Mouse (Mus musculus): ENCODE measurements around the gene Sccpdh.
A peak's percentile ranks its signal among the peaks of the same experiment; 100 is the strongest.
"Not testable (repeated sequence)": the region's sequence is repeated elsewhere in the genome, so short reads cannot be mapped to it uniquely, and the experiment has no call there.

Gene Sccpdh

DNA sequence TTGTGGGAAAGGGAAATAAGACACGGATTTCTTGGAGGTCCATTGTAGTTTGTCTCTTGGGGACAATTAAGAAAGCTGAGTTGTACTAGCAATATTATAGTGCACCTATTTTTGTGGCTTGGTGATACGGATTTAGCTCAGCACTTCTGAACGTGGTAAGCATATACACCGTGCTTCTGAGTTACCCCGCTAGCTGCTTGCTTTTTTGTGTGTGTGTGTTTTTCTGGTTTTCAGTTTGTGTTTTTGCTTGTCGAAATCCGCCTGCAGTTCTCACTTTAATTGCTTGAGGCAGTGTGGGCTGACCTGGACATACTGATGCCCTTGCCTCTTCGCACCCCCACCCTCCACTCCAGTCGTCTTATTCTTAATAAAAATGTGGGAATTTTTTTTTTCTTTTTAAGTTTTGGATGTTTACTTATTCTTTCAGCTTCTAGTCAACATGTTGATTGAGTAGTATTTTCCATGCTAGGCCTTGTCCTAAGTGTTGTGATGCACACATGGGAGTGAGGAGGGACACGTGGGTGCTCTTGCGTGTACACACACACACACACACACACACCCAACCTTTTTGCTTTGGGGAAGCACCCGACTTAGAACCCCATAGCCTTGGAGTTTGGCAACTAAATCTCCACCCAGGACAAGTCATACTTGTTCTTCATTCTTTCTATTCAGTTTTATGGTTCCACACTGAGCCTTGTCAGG, 977 bp downstream of the Sccpdh start:
- no peak for DNase-seq

DNA sequence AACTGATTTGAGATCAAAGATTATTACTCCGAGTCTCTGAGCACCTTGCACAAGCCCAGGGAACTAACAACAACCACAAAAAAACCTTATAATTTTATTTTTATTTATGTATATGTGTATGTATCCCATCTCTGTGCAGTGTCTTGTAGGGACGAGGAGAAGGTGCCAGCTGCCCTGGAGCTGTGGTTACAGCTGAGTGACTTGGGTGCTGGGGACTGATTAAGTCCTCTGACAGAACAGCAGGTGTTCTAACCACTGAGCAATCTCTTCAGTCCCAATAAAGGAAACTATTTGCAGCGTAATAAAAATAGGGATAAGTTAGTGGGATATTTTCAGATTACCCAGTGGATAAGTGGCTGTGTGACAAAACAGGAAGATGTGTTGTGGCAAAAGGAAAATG, 6.3 kb downstream of the Sccpdh start:
- DNase-seq: no peak

DNA sequence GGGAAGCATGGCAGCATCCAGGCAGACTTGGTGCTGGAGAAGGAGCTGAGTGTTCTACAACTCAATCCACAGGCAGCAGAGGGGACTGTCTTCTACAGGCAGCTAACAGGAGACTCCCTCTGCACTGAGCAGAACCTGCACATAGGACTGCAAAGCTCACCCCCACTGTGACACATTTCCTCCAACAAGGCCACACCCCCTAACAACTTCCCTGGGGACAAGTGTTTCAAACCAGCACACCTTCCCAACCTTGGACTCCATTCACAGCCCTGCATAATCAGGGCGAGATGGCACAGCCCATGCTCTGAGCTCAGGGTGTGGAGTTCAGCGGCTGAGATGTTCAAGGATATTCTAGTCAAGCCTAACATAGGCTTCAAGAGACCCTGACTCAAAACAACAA, 9.0 kb downstream of the Sccpdh start:
- DNase-seq: no peak

DNA sequence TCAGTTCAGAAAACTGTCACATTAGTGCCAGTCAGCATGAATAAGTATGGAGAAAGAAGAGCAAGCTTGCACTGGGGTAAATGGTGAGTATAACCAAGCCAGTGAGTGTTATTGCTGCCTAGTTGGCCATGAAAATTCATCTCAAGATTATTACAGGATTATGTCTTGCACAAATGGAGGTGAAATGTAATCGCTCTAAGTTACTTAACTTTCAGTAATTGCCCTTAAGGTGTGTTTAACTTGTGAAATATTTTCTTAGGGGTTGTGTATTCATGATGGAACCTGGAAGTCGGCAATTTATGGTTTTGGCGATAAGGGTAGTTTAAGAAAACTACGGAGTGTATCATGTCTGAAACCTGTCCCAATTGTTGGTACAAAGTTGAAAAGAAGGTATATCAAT, 11.3 kb downstream of the Sccpdh start:
- DNase-seq: no peak

DNA sequence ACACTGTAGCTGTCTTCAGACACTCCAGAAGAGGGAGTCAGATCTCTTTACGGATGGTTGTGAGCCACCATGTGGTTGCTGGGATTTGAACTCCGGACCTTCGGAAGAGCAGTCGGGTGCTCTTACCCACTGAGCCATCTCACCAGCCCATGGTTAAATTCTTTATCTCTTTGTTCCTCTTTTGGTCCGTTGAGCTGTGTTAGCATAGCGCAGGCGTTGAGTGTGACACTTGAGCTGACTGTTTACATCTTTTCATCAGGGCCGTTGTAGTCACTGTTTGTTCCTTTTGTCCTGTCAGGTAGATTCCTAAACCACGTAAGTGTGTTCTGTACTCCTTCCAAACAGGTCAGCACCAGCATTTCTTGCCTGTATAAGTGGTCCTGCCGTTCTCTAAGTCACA, 14.7 kb downstream of the Sccpdh start:
- not testable (repeated sequence) for DNase-seq

DNA sequence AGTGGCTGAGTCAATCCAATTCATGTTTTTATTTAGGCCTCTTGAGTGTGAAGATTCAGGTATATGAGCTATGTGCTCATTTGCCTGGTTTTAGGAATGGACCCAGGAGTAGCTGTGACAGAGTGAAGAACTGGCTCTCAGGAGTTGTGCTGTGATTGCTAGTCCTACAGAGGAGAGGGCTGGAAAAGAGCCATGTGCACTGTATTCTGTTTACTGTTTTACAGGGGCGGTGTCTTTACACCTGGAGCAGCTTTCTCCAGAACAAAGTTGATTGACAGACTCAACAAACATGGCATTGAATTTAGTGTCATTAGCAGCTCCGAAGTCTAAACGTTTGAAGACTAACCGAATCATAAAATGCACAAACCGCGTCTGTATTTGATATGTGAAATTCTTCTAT, 18.3 kb downstream of the Sccpdh start:
- DNase-seq: no peak

DNA sequence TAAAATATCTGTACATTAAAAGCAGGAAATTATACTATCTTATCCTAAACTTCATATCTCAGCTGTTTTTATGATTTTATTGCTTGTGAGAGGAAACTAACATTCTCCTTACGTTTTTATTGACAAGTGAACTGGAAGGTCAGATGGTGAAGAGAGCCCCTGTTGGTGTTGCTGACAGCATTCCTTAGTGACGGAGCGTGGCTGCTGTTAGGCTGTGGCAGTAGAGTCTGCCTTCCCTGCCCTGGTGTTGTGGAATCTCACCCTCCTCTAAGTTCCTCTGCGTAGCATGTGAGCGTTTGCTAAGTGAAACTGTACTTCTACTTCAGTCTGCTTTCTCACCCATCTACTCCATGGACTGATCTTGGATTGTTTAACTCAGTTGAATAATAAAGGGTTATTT, 18.8 kb downstream of the Sccpdh start:
- DNase-seq: no peak

DNA sequence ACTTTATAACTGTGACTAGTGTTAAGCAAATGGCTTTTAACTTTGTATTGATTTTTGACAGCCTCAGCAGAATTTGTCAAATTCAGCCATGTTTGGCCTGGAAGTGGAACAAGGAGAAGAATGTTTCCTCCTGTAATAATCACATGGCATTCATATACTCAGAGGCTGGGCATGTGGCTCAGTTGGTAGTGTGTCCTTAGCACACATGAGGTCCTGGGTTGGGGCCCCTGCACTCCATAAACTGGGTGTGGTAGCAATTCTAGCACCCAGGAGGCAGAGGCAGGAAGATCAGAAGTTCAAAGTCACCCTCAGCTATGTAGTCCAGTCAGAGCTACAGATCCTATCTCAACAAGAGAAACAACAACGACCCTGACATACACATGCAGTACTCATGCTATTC, 19.3 kb downstream of the Sccpdh start:
- no peak for DNase-seq

DNA sequence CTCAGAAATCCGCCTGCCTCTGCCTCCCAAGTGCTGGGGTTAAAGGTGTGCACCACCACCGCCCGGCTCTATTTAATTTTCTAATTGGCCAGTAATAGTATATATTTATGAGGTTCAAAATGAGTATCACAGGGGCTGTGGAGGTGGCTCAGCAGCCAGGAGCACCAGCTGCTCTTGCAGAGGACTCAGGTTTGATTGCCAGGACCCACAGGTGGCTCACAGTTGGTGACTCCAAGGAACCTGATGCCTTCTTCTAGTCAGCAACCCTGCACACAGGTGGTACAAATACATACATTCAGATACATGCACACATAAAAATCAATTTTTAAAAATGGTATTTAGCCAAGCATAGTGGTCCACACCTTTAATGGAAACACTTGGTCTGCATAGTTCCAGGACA, 20.0 kb downstream of the Sccpdh start:
- DNase-seq: no peak

DNA sequence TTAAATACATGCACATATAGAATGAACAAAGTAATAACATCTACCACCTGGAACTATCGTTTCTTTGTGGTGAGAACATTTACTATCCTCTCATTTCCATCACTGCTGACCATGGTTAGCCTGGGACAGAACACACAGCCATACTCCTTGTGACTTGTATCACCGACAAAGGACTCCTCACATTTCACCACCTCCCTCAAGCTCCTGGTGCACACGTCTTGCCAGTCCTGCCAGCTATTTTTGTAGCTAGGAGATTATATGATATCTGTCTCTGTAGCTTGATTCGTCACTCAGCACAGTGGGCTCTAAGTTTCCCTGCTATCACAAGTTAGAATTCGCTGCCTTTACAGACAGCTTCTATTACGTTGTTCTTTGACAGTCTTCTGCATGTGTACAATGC, 20.4 kb downstream of the Sccpdh start:
- no peak for DNase-seq

DNA sequence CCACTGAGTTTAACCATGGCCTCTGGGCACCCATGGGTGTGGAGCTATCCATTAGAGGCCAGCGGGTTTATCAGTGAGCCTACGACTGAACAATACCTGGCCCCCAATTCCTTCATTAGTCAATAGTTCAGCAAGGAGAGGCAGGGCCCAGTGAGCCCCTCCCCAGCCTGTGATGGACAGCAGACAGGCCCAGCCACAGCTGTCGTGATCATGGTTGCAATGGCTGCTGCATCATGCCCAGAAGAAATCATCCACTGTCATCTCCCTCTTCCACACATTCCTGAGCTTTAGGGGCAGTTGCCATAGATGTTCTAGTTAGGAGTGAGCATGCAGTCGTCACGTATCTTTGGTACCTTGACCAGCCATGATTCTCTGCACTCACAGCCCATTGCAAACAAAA, 20.9 kb downstream of the Sccpdh start:
- DNase-seq: no peak

DNA sequence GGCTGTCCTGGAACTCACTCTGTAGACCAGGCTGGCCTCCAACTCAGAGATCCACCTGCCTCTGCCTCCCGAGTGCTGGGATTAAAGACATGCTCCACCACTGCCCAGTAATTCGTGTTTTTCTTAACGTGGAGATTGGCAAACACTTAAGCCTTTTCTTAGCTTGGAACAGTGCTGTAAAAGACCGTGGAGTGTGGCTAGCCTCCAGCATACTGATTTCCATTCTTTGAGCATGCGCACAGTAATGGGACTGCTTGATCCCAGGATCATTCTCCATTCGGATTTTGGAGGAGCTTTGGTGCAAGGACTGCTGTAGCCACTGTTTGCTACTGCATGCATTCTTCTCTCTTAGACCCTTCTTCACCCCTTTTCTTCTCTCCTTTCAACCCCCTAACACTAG, 21.5 kb downstream of the Sccpdh start:
- DNase-seq: no peak

DNA sequence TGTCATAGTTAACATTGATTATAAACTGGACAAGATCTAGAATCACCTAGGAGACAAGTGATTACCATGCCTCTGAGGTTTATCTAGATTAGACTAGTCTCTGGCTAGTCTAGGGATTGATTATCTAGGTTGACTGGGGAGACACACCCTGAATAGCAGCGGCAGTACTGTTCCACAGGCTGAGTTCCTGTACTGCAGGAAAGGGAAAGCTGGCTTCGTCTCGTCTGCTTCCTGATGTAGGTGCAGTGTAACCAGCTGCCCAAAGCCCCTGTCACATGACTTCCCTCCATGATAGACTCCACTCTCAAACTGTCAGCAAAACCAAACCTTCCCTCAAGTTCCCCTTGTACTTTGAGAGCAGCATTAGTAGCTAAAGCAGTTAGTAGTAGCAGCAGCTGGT, 36.1 kb downstream of the Sccpdh start:
- DNase-seq: no peak

DNA sequence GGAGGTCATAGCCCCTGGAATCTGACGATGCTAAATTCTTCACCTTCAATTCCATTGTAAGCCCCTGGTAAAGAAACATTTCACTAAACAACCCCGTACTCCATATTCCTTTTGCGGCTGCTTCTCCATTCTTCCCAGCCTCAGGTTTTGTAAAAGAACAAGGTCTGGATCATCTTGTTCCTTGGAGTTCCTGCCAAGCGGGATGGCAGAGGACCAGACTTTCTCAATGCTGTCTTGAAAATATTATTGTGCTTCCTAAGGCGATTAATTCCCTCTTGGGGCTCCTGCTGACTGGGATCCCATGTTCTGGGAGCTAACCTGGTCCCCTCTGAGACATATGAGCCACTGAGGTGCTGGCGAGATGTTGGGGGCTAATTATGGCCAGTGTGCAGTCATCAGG, 37.1 kb downstream of the Sccpdh start:
- DNase-seq: peak; percentile 67

DNA sequence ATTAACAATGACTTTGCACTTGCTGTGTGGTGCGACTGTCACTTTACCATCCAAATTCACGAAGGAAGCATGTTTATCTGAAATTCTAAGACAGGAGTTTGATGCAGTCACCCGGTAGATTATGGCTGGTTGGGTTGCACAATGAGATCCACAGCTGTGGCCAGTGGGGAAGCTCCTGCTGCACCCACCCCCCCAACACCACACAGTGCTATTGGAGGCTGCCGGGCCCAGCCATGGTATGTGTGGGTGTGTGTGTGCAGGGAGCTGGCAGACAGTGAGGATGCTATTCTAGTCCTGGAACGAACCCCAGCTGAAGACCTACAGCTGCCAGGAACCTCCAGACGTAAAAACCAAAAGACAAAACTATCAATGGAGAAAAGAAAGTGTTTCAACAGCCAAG, 41.4 kb downstream of the Sccpdh start:
- DNase-seq: peak; percentile 90

DNA sequence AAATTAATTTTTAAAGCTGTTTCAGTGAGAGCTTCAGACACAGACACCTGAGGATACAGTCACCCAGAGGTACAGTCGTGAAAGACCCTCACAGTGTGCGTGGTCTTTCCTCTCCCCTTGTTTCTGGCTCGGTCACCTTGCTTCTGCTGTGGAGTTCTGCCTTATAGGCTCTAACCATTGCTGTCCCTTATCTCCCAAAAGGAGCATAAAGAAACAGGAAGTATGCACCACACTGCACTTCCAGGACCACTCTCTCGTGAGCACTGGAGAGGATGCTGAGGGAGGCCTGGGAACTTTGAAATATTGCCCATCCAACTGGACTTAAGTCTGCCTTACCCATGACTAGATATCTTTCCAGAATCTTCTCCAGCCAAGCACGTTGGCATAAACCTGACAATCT, 42.7 kb downstream of the Sccpdh start:
- no peak for DNase-seq

DNA sequence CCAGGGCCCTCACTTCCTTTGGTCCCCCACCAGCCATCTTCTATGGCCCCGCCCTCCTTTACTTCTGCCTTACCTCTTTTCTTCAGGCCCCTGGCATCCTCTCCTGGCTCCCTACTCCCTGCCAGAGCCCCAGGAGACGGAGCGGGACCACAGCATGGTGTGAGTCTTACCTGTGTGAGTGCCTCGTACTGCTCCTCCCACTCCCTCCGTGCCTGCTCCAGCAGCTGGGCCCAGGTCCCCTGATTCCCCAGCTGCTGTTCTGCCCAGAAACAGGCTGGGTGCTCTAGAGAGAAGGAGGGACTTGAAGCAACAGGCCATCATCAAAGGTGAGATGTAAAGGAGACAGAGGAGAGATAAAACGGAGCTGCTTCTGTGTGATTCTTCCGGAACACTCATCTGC, 44.6 kb downstream of the Sccpdh start:
- no peak for DNase-seq

DNA sequence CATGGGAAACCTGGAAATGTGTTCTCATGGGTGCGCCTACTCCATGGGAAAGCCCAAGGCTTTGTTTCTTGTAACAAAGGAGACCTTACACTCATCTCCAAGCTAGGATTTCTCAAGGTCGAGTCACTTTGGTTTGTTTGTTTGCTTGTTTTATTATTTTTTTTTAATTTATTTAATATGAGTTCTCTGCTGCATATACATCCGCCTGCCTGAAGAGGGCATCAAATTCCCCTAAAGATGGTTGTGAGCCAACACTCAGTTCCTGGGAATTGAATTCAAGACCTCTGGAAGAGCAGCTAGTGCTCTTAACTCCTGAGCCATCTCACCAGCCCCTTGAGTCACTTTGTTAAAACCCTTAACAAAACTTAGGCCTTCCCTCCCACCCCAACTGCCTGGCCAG, 45.4 kb downstream of the Sccpdh start:
- no peak for DNase-seq

DNA sequence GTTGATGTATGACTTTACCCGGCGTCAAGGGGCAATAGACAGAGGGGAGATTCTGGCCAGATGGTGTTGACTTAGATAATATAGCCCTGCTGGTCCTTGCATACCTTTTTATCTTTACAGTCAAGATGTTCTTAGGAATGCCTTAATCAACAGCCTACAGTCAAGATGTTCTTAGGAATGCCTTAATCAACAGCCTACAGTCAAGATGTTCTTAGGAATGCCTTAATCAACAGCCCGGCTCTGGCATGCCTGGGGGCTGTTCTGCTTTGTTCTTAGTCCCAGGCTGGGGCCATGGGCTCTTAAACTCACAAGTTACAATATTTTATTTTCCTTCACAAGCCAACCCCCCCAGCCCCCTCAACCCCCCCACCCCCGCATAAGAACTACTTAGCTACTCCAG, 47.3 kb downstream of the Sccpdh start:
- DNase-seq: not testable (repeated sequence)

DNA sequence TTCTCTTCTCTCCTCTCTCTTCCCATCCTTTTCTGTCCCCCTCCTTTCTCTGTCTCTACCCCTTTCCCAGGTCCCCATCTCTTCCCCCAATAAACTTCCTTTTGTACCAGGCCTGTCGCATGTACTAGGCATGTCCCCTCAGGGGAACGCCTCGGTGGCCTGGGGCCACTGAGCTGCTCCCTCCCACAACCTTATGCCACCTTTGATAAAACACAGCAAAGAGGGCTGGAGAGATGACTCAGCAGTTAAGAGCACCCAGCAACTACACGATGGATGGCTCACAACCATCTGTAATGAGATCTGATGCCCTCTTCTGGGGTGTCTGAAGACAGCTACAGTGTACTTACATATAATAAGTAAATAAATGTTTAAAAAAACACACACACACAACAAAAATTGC, 47.8 kb downstream of the Sccpdh start:
- DNase-seq: no peak

DNA sequence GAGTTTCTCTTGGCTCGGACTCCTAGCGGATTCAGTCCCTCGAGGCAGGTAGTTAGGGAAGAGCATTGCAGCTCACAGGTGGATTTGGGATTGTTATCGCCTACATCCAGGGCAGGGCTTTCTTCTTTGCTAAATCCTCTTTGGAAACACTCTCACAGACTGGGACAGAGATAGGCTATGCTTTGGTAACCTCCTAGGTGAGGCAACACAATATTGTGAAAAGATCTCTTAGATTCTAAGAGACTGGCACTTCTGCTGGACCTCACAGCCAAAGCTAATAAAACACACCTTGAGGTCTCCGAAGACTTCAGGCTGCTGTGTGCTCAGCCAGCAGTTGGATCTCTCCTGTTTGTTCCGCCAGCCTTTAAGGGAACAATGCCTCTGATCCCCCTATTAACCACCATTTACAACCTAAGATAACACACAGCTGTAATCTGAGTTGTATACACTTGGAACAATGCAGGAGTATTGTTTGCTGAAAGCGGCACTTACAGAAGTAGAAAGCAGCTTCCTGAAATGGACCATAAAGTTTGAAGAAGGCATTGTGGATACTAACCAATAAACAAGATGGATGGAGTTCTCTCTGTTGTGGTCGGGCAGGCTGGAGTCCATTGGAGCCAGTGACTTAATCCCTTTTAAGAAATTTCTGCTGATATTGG, 54.9 kb downstream of the Sccpdh start:
- no peak for DNase-seq

DNA sequence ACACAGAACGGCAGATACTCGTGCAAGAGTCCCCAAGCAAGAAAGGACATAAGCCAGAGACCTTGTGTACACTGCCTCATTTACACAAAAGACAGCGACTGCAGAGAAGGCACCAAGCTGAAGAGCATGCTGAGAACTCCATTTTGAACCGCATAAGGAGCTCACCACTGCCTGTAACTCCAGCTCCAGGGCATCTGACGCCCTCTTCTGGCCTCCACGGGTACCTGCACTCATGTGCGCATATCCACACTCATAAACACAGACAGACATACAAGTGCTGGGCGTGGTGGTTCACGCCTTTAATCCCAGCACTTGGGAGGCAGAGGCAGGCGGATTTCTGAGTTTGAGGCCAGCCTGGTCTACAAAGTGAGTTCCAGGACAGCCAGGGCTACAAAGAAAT, 60.7 kb downstream of the Sccpdh start:
- DNase-seq: no peak

DNA sequence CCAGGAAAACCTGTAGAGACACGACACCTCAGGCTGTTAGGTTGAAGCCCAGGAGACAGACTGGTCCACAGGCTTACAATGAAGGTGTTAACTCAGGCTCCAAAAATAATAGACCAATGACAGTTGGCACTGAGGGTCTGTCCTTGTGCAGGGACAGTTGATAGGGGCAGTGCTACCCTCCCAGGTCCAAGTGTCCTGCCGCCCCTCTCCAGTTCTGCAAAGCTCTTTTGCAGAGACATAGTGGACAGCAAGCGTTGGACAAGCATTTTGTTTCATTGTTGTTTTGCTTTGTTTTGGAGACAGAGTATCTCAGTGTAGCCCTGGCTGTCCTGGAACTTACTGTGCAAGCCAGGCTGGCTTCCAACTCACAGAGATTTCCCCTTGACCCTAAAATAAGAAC, 63.4 kb downstream of the Sccpdh start:
- no peak for DNase-seq

DNA sequence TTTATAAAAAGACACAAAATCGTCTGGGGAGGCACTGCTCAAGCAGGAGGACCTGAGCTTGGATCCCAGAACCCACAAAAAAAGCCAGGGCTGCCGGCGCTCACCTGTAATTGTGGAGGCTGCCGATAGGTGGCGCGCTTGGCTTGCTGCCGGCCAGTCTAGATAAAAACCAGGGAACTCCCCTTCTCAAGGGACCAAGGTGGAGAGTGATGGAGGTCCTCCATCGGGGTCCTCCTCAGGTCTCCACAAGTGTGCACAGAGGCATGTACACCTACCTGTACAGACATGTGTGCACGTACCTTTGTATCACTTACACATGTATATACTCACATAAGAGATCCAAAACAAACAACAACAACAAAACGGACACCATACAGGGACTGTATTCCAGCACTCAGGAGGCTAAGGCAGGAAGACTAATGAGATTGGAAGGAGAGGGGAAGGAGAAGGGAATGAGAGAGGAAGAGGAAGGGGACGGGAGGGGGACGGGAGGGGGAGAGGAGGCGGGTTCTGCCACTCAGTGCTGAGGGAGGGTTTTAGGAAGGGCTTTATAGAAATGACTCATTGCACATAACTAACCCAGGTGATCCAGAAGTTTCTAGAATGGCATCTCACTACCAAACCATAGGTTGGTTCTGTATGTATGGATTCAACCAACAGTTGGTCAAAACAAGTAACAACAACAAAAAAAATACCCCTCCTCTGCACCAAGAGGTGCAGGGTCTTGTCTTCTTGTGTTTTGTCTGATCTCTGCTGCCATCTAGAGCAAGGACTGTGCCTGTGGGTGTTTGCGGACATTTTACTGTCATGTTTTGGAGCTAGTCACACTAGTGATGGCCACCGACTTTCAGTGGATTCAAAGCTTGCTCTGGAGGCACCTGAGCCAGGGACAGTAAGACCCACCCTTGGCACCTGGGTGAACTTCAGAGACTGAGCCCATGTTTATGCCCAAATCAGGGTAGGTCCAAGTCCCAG, 66.8 kb downstream of the Sccpdh start:
- DNase-seq: peak; percentile 39

All from right cerebral cortex, adult 18-20 months (tissue).